Mouse (Mus musculus): ENCODE data around the gene Otor.

Gene Otor

GRCm38 (mm10) chr2:143078198-143078851, at the start of gene Otor:
Gene Otor (plus strand): TSS chr2:143078473.
- no peak for DNase-seq (ENCODE audit: low read depth, low spot score)

- DNase-seq (ENCODE audit: low read depth, low spot score): no peak
Observed at GRCm38 (mm10) chr2:143031283-143031682, 47.0 kb upstream of the Otor start.

GRCm38 (mm10) chr2:143032378-143033255, 45.7 kb upstream of the Otor start:
- no peak for DNase-seq (ENCODE audit: low read depth, low spot score)

GRCm38 (mm10) chr2:143034350-143035085, 43.8 kb upstream of the Otor start:
- no peak for DNase-seq (ENCODE audit: low read depth, low spot score)

- no peak for DNase-seq (ENCODE audit: low read depth, low spot score)
Observed at GRCm38 (mm10) chr2:143035086-143035593, 43.1 kb upstream of the Otor start.

- DNase-seq (ENCODE audit: low read depth, low spot score): no peak
Observed at GRCm38 (mm10) chr2:143041596-143041995, 36.7 kb upstream of the Otor start.

- DNase-seq (ENCODE audit: low read depth, low spot score): no peak
Observed at GRCm38 (mm10) chr2:143055251-143055650, 23.0 kb upstream of the Otor start.

GRCm38 (mm10) chr2:143056736-143057135, 21.5 kb upstream of the Otor start:
- DNase-seq (ENCODE audit: low read depth, low spot score): no peak

GRCm38 (mm10) chr2:143062432-143062811, 15.9 kb upstream of the Otor start:
- no peak for DNase-seq (ENCODE audit: low read depth, low spot score)

GRCm38 (mm10) chr2:143062812-143063792, 15.2 kb upstream of the Otor start, which contains the start of gene Snrpb2:
Gene Snrpb2 (plus strand): TSS chr2:143063039.
- peak; percentile 66 for DNase-seq (ENCODE audit: low read depth, low spot score)

- no peak for DNase-seq (ENCODE audit: low read depth, low spot score)
Observed at GRCm38 (mm10) chr2:143065914-143066313, 12.4 kb upstream of the Otor start.

GRCm38 (mm10) chr2:143081693-143082092, 3.4 kb downstream of the Otor start:
- no peak for DNase-seq (ENCODE audit: low read depth, low spot score)

- DNase-seq (ENCODE audit: low read depth, low spot score): no peak
Observed at GRCm38 (mm10) chr2:143084852-143085397, 6.7 kb downstream of the Otor start.

GRCm38 (mm10) chr2:143089866-143090265, 11.6 kb downstream of the Otor start:
- no peak for DNase-seq (ENCODE audit: low read depth, low spot score)

GRCm38 (mm10) chr2:143093726-143094125, 15.5 kb downstream of the Otor start:
- peak; percentile 67 for DNase-seq (ENCODE audit: low read depth, low spot score)

GRCm38 (mm10) chr2:143094761-143095160, 16.5 kb downstream of the Otor start:
- no peak for DNase-seq (ENCODE audit: low read depth, low spot score)

GRCm38 (mm10) chr2:143097170-143097569, 18.9 kb downstream of the Otor start:
- no peak for DNase-seq (ENCODE audit: low read depth, low spot score)

- DNase-seq (ENCODE audit: low read depth, low spot score): peak; percentile 42
Observed at GRCm38 (mm10) chr2:143113859-143114258, 35.6 kb downstream of the Otor start.

- peak; percentile 26 for DNase-seq (ENCODE audit: low read depth, low spot score)
Observed at GRCm38 (mm10) chr2:143114716-143115115, 36.4 kb downstream of the Otor start.

- no peak for DNase-seq (ENCODE audit: low read depth, low spot score)
Observed at GRCm38 (mm10) chr2:143117453-143117852, 39.2 kb downstream of the Otor start.
